Mouse (Mus musculus) liver, adult 2 months (tissue): Measurements from ENCODE around the gene Sap30. TPM values are rescaled to one million over a fixed set of nuclear protein-coding genes. Genes with fewer than 3 reads are reported as not detected.
A peak's percentile ranks its signal among the peaks of the same experiment; 100 is the strongest.

Experiments used
- DNase-seq: peaks from one replicate; pipeline ENCODE4 v3.0.0-alpha.2; 2011; ENCODE audit warnings: low read depth, low spot score; ENCODE audit errors: extremely low read depth
- H3K27ac ChIP-seq: fragments of 200-500 bp; replicated peaks from 2 replicates; pipeline ENCODE4 v1.5.1; 2012; ENCODE audit warnings: low read depth, mild to moderate bottlenecking, control low read depth, inconsistent platforms, low read length; ENCODE audit not compliant: insufficient read depth
- H3K27me3 ChIP-seq: fragments of 200-500 bp; 2 replicates; pipeline ENCODE4 v1.6.1; 2012; ENCODE audit warnings: mild to moderate bottlenecking, moderate library complexity, low read length, inconsistent platforms; ENCODE audit not compliant: control insufficient read depth, insufficient read depth
- H3K36me3 ChIP-seq: fragments of 200-500 bp; 2 replicates; pipeline ENCODE4 v1.6.1; 2012; ENCODE audit warnings: low read length, inconsistent platforms; ENCODE audit not compliant: control insufficient read depth, insufficient read depth
- H3K4me1 ChIP-seq: fragments of 200-500 bp; 2 replicates; pipeline ENCODE4 v1.6.1; 2011; ENCODE audit warnings: low read length; ENCODE audit not compliant: control insufficient read depth, insufficient read depth
- H3K4me3 ChIP-seq: fragments of 200-500 bp; 2 replicates; pipeline ENCODE4 v1.5.1; 2011; ENCODE audit warnings: low read depth, mild to moderate bottlenecking, control low read depth, low read length, moderate library complexity; ENCODE audit not compliant: insufficient read depth
- H3K79me2 ChIP-seq: fragments of 200-500 bp; 2 replicates; pipeline ENCODE4 v1.6.1; 2012; ENCODE audit warnings: inconsistent platforms, mild to moderate bottlenecking, low read length, moderate library complexity; ENCODE audit not compliant: control insufficient read depth, insufficient read depth
- H3K9ac ChIP-seq: fragments of 200-500 bp; 2 replicates; pipeline ENCODE4 v1.6.1; 2012; ENCODE audit warnings: low read depth, mild to moderate bottlenecking, control low read depth, inconsistent platforms, low read length
- CTCF ChIP-seq: fragments of 200-500 bp; IDR thresholded peaks from 2 replicates; pipeline ENCODE4 v1.5.1; 2011; ENCODE audit warnings: low read depth, low read length, control low read depth
- POLR2A ChIP-seq: fragments of 200-500 bp; IDR thresholded peaks from 2 replicates; pipeline ENCODE4 v1.6.1; 2011; ENCODE audit warnings: low read length, control low read depth; ENCODE audit not compliant: insufficient read depth; ENCODE audit errors: extremely low read depth
- WGBS: fragments of 180-500 bp; shearing (Covaris S2); methylation state at CpG from one replicate; pipeline ENCODE4 v1.1.7; 2018; 5-methylcytosine and 5-hydroxymethylcytosine counted together
- polyA plus RNA-seq: library from polyadenylated mRNA; depleted of rRNA; stranded (reverse); fragments of >200 nt; gene quantifications from 2 replicates; pipeline ENCODE4 v1.2.3, GENCODE M21; 2012; rRNA removed
- total RNA-seq: library from RNA; depleted of rRNA; stranded (reverse); fragments of >200 nt; gene quantifications from 2 replicates; pipeline ENCODE4 v1.2.3, GENCODE M21; 2014; rRNA removed

Gene Sap30
- total RNA-seq (4.2 and 5.6 TPM in 2 replicates), polyA plus RNA-seq (3.5 TPM in 2 replicates)

DNA sequence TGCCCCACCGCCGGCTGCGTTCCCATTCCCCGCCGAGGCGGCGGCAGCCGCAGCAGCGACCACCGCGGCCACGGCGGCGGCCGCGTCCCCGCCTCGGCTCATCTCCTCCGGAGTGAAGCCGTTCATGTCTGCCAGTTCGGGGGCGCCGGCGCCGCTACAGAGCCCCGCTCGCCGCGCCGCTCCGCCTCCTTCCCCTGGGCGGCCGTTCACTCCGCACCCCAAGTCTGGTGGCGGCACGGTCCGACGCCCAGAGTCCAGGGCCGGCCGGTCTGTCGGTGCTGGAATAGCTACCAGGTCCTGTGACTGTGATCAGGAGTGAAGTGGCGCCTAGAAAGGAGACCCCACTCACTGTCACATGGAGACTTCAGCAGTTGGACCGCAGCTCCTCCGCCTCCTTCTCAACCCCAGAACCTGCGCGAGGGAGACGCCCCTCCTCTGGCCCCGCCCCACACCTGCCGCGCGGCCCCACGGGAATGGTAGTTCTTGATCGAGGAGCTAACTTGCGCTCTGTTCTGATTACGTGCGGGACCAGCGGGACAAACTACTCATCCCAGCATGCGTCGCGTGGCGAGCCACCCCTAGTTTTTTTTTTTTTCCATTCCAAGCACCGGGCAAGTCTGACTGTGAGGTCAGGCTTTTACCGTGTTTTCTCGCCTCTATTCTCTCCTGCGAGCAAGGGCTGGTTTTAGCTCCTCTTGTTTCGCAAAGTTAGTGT is at the start of gene Sap30:
TSS of gene Sap30 (minus strand) at position 420 of the 715 bp plus-strand sequence.
- Histone ChIP-seq H3K36me3 (no peaks in the 10 kb centered on the region), H3K79me2 (no peaks in the 10 kb centered on the region), H3K4me1 (peaks cover 2% of the 10 kb centered on the region; the same call in 1 of the 2 replicates), H3K9ac (peak within 1 kb of the TSS; percentile 78), H3K27me3 (no peaks in the 10 kb centered on the region), H3K27ac (peak within 1 kb of the TSS; percentile 71), H3K4me3 (peak within 1 kb of the TSS; percentile 87)
- TF ChIP-seq POLR2A: no peak; the same call in 1 of the 2 replicates
- no peak for TF ChIP-seq CTCF
- under 1% methylated on average over 66 of the region's 66 CpGs for WGBS
- DNase-seq: peak; percentile 92

DNA sequence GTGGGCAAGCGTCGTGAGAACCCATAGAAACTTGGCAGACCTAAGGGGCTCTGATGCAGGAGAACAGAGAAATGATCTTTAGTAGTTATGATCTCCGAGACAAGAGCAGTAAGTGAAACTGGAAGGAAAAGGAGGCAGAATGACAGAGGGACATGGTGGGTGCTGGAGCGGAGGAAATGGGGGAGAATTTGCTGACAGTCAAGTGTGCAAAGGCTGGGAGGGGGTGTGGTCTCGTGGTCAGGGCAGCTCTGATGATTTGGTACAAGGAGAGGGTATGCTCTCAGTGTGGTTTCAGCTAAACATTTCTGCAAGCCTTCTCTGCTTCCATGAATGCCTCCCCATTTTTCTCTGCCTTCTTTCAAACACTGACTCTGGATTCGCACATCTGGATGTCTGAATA is 48.5 kb upstream of the Sap30 start:
- Histone ChIP-seq H3K36me3 (no peaks in the 10 kb centered on the region), H3K27ac (no peak overlapping the region), H3K9ac (no peak overlapping the region), H3K79me2 (no peaks in the 10 kb centered on the region), H3K4me3 (no peak overlapping the region), H3K4me1 (no peaks in the 10 kb centered on the region), H3K27me3 (no peaks in the 10 kb centered on the region)
- no peak for DNase-seq
- TF ChIP-seq POLR2A: no peak
- no peak for TF ChIP-seq CTCF
- 95% methylated on average over 6 of the region's 6 CpGs for WGBS

GRCm38 (mm10) chr8:57534495-57534894 is 46.8 kb upstream of the Sap30 start:
- Histone ChIP-seq H3K4me3 (no peak overlapping the region), H3K27me3 (no peaks in the 10 kb centered on the region), H3K4me1 (peaks cover 2% of the 10 kb centered on the region; the same call in 1 of the 2 replicates), H3K27ac (no peak overlapping the region), H3K36me3 (no peaks in the 10 kb centered on the region), H3K9ac (no peak overlapping the region), H3K79me2 (no peaks in the 10 kb centered on the region)
- WGBS: 76% methylated on average over 4 of the region's 4 CpGs
- no peak for TF ChIP-seq POLR2A
- TF ChIP-seq CTCF: no peak
- no peak for DNase-seq

DNA sequence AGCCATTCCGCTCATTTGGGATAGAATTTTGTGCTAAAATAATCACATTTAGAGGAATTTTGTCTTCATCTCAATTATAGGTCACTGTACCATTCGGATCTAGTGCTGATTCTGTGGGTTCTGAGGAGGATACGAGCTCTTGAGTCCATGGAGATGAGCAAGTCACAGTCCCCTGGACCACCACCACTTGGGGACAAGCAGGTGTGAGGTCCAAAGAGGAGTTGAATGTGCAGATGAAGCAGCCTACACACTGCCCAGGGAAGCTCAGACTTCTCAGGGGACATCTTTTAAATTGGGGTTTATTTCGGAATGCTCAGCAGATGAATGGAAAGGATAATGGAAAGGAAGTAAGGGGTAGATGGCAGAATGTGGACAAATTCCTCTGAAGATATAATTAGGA is 45.4 kb upstream of the Sap30 start:
- Histone ChIP-seq H3K79me2 (no peaks in the 10 kb centered on the region), H3K36me3 (no peaks in the 10 kb centered on the region), H3K27ac (no peak overlapping the region), H3K4me3 (no peak overlapping the region), H3K4me1 (peaks cover 2% of the 10 kb centered on the region; the same call in 1 of the 2 replicates), H3K27me3 (no peaks in the 10 kb centered on the region), H3K9ac (no peak overlapping the region)
- DNase-seq: no peak
- TF ChIP-seq POLR2A: no peak
- TF ChIP-seq CTCF: no peak
- WGBS: 85% methylated on average over 4 of the region's 4 CpGs

DNA sequence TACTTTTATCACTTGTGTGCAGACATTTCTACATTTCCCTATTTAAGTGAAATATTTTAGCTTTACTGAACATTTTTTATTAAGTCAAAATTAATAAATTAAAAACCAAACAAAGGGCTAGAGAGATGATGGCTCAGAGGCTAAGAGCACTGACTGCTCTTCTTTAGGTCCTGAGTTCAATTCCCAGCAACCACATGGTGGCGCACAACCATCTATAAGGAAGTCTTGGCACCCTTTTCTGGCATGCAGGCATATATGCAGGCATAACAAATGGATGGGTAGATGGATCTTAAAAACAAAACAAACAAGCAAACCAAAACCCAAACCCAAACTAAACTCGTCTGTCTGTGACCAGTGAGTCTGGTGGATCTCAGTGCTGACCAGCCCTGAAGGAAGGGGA is 44.6 kb upstream of the Sap30 start:
- Histone ChIP-seq H3K9ac (no peak overlapping the region), H3K4me1 (peaks cover 2% of the 10 kb centered on the region; the same call in 1 of the 2 replicates), H3K36me3 (no peaks in the 10 kb centered on the region), H3K4me3 (no peak overlapping the region), H3K27ac (no peak overlapping the region), H3K27me3 (no peaks in the 10 kb centered on the region), H3K79me2 (no peaks in the 10 kb centered on the region)
- 76% methylated on average over 2 of the region's 2 CpGs for WGBS
- DNase-seq: no peak
- TF ChIP-seq CTCF: no peak
- TF ChIP-seq POLR2A: no peak
